Mouse (Mus musculus): ENCODE results near the gene Psmd5.

DNA sequence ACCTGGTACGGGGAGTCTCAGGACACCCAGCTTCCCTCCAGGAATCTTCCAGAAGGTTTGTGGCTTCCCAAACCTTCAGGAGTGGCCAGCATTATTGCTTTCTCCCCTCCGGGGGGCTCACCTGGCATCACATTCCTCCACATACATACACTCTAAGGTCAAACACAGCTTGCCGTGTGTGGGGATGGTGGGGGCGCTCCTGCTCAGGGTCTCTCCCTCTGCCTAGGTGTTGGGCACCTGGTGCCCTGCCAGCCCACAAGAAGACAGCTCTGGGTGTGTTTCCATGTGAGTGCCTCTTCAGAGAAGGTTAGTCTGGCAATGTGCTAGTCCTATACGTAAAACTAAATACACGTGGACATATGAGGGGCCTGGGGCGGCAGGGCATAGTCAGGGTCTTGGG is 37.8 kb upstream of the Psmd5 start:
- TF ChIP-seq CTCF (IDR thresholded peaks at IDR 0.05; ENCODE audit: extremely low read depth, insufficient read depth, insufficient read length, insufficient replicate concordance) = no peak
- no peak for TF ChIP-seq POLR2A (IDR thresholded peaks at IDR 0.05; ENCODE audit: low read depth, low read length)
